In genomic region chr3:95653473-95654034, GRCm38 (mm10) we compare ENCODE assay signal across 9 mouse cellular contexts. TPM values are rescaled to one million over a fixed set of nuclear protein-coding genes. Genes with fewer than 3 reads are reported as not detected.
A peak's percentile ranks its signal among the peaks of the same experiment; 100 is the strongest.
DNase-seq lines count a peak whose midpoint lies in the region; ATAC-seq lines count a peak whose summit lies in the region.
"Had no signal": no experiment of that assay in that cellular context is flagged by ENCODE, and none has a peak within 500 bp of the region (broad histone marks: within the 10 kb centered on the region; RNA-seq: fewer than 3 reads in every experiment).

No protein-coding gene starts in this region.

- DNase-seq in kidney, postnatal 10 days, result peak; percentile 43
- DNase-seq in kidney, postnatal 36 days, result no peak
- peak; percentile 66 for DNase-seq in embryo, embryonic 10.5 days (ENCODE audit: low spot score)
- peak; percentile 36 for DNase-seq in retina, embryonic 14.5 days (ENCODE audit: low spot score)
- DNase-seq in right cerebral cortex, postnatal 25 days, result no peak
- no peak for DNase-seq in spleen, postnatal 36 days (ENCODE audit: low spot score in 2 of 2)
- DNase-seq in frontal cortex, adult 2 months (ENCODE audit: extremely low spot score in 1 of 2, low spot score in 1 of 2), result no peak

- no peak overlapping the region for H3K4me3 ChIP-seq in limb, embryonic 13.5 days
- H3K4me3 ChIP-seq: myocyte had no signal

- H3K36me3 ChIP-seq in limb, embryonic 13.5 days, result no peaks in the 10 kb centered on the region

- H3K9ac ChIP-seq in limb, embryonic 13.5 days, result no peak overlapping the region

- H3K9me3 ChIP-seq in limb, embryonic 13.5 days, result no peaks in the 10 kb centered on the region

- H3K4me1 ChIP-seq in limb, embryonic 13.5 days, result peaks cover 15% of the 10 kb centered on the region

- ATAC-seq in limb, embryonic 13.5 days (ENCODE audit: low FRiP score, low read depth), result no peak

- H3K27ac ChIP-seq in limb, embryonic 13.5 days, result peak overlapping the region; percentile 52; the same call in 1 of the 2 replicates

- no peaks in the 10 kb centered on the region for H3K27me3 ChIP-seq in limb, embryonic 13.5 days

- 25% methylated on average over 11 of the region's 11 CpGs for WGBS in limb, embryonic 13.5 days

- H3K4me2 ChIP-seq in limb, embryonic 13.5 days (replicated peaks), result no peak overlapping the region

RNA-seq across cellular contexts. Expression of gene Mcl1, which starts 5.0 kb away (rescaled TPM):
- polyA plus RNA-seq in limb, embryonic 13.5 days (2015; fragmentation: Nextera tagmentation; extraction: Ambion mirVana), result 42.3 and 43.4 TPM in 2 replicates
- 43.3 and 47.0 TPM in 2 replicates for polyA plus RNA-seq in frontal cortex, adult 2 months (2012; rRNA removed)

RNA-seq across cellular contexts. Expression of gene Ensa, which starts 28.8 kb away (rescaled TPM):
- 86.8 and 91.5 TPM in 2 replicates for polyA plus RNA-seq in limb, embryonic 13.5 days (2015; fragmentation: Nextera tagmentation; extraction: Ambion mirVana)
- 154 and 164 TPM in 2 replicates for polyA plus RNA-seq in frontal cortex, adult 2 months (2012; rRNA removed)

RNA-seq across cellular contexts. Expression of gene Adamtsl4, which starts 34.2 kb away (rescaled TPM):
- polyA plus RNA-seq in limb, embryonic 13.5 days (2015; fragmentation: Nextera tagmentation; extraction: Ambion mirVana), result 2.7 and 4.1 TPM in 2 replicates
- 3.5 and 4.1 TPM in 2 replicates for polyA plus RNA-seq in frontal cortex, adult 2 months (2012; rRNA removed)

Comparison
In these comparisons a context has a peak if more than half of its experiments do, and no peak if none do; other contexts are left out.
1. DNase-seq: peak in kidney, postnatal 10 days (single experiment), embryo, embryonic 10.5 days (single experiment) and retina, embryonic 14.5 days (single experiment); none in kidney, postnatal 36 days (0 of 2), right cerebral cortex, postnatal 25 days (single experiment), spleen, postnatal 36 days (0 of 2) and frontal cortex, adult 2 months (0 of 2).